Mouse (Mus musculus) hindbrain, embryonic 13.5 days (tissue): ENCODE results near the gene Emc6. TPM values are rescaled to one million over a fixed set of nuclear protein-coding genes. Genes with fewer than 3 reads are reported as not detected.

Experiments
- ATAC-seq: fragments of 200-750 bp; cut with Nextera tagmentation; 2 replicates; pipeline ENCODE4 v1.8.0; 2017; ENCODE audit warnings: moderate TSS enrichment; ENCODE audit not compliant: low FRiP score
- H3K27ac ChIP-seq: fragments of 300-500 bp; sonication (generic); 2 replicates; pipeline ENCODE4 v1.5.1; 2015; ENCODE audit warnings: inconsistent platforms, mild to moderate bottlenecking, moderate library complexity
- H3K27me3 ChIP-seq: fragments of 300-500 bp; sonication (generic); 2 replicates; pipeline ENCODE4 v1.6.1; 2015; ENCODE audit warnings: mild to moderate bottlenecking, inconsistent platforms
- H3K36me3 ChIP-seq: fragments of 300-500 bp; sonication (generic); 2 replicates; pipeline ENCODE4 v1.6.1; 2015; ENCODE audit warnings: mild to moderate bottlenecking, inconsistent platforms
- H3K4me1 ChIP-seq: fragments of 300-500 bp; sonication (generic); replicated peaks from 2 replicates; pipeline ENCODE4 v1.6.1; 2015; ENCODE audit warnings: inconsistent platforms
- H3K4me2 ChIP-seq: fragments of 300-500 bp; sonication (generic); 2 replicates; pipeline ENCODE4 v1.6.1; 2015; ENCODE audit warnings: inconsistent platforms, mild to moderate bottlenecking, moderate library complexity
- H3K4me3 ChIP-seq: fragments of 300-500 bp; sonication (generic); 2 replicates; pipeline ENCODE4 v1.5.1; 2015; ENCODE audit warnings: mild to moderate bottlenecking, inconsistent platforms
- H3K9ac ChIP-seq: fragments of 300-500 bp; sonication (generic); 2 replicates; pipeline ENCODE4 v1.6.1; 2015; ENCODE audit warnings: mild to moderate bottlenecking, inconsistent platforms
- H3K9me3 ChIP-seq: fragments of 300-500 bp; sonication (generic); 2 replicates; pipeline ENCODE4 v1.6.1; 2016; ENCODE audit warnings: inconsistent platforms
- WGBS: fragments of 180-500 bp; shearing (Covaris S2); methylation state at CpG from one replicate; pipeline ENCODE4 v1.1.7; 2015; 5-methylcytosine and 5-hydroxymethylcytosine counted together
- polyA plus RNA-seq: library from polyadenylated mRNA; unstranded; fragments of >200 nt; fragmentation: Nextera tagmentation; extraction: Ambion mirVana; gene quantifications from 2 replicates; pipeline ENCODE4 v1.2.1, GENCODE M21; 2015

Gene Emc6
- polyA plus RNA-seq, 1 experiment from 2014 or later = 136 TPM

DNA sequence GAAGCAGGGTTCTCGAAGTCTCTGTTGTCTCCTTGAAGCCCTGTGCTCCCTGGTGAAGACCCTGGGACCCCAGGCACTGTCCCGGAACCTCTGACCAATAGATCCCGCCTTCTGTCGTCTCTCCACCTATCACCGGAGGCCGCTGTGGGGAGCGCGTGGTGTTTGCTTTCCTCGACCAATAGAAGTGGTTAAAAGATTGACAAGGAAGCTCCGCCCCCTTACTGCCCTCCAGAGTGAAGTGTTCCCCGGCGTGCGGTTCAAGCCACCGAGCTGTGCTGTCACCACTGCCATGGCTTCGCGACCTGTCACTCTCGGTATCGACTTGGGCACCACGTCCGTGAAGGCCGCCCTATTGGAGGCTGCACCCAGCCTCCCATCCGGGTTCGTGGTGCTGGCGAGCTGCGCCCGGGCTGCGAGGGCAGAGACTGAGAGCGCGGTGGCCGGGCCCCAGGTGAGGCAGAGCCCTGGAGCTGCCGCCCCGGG is 22.4 kb upstream of the Emc6 start, which contains the start of gene Shpk:
TSS of gene Shpk (plus strand) at position 231 of the 483 bp plus-strand sequence.
- peak; percentile 98 for ATAC-seq
- WGBS = under 1% methylated on average over 32 of the region's 32 CpGs
- H3K27me3 ChIP-seq = no peaks in the 10 kb centered on the region
- peak within 1 kb of the TSS; percentile 83 for H3K4me2 ChIP-seq
- H3K36me3 ChIP-seq = peaks cover 13% of the 10 kb centered on the region
- peak within 1 kb of the TSS; percentile 79 for H3K4me3 ChIP-seq
- H3K9ac ChIP-seq = peak within 1 kb of the TSS; percentile 88
- H3K9me3 ChIP-seq = no peaks in the 10 kb centered on the region
- H3K27ac ChIP-seq = peak within 1 kb of the TSS; percentile 76
- H3K4me1 ChIP-seq = peaks cover 27% of the 10 kb centered on the region

DNA sequence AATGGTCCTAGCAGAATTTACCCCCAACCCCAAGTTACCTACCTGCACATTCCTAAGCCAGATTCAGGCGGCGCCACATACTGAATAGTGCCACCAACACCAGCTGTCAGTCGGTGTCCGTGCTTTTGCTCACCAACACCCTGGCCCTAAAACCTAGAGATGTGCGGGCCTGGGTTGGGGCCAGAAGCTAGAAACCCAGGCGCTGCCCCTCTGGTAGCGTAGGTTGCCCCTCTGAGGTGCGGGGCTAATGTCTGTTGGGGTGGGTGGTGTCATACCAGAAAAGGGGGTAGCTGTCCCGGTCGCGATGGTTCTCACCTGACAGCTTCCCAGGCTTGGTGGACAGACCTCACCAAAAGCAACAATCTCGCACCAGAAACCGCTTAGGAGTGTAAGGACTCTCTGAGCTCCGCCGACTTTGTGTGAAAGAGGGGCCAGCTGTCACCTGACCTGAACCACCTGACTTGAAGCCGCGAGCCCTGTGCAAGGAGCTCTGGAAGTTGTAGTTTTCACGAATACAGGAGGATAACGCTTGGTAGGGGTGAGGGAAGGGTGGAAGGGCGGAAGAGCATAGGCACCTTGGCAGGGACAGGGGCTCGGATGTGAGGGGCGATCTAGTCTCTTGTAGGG is 21.9 kb upstream of the Emc6 start, which contains the start of gene Ctns:
TSS of gene Ctns (minus strand) at position 440 of the 627 bp plus-strand sequence.
- peak within 1 kb of the TSS; percentile 76 for H3K27ac ChIP-seq
- peak within 1 kb of the TSS; percentile 88 for H3K9ac ChIP-seq
- peak within 1 kb of the TSS; percentile 79 for H3K4me3 ChIP-seq
- under 1% methylated on average over 21 of the region's 22 CpGs for WGBS
- peaks cover 13% of the 10 kb centered on the region for H3K36me3 ChIP-seq
- no peaks in the 10 kb centered on the region for H3K27me3 ChIP-seq
- H3K4me2 ChIP-seq = peak within 1 kb of the TSS; percentile 83
- peaks cover 27% of the 10 kb centered on the region for H3K4me1 ChIP-seq
- peak; percentile 97 for ATAC-seq
- no peaks in the 10 kb centered on the region for H3K9me3 ChIP-seq

DNA sequence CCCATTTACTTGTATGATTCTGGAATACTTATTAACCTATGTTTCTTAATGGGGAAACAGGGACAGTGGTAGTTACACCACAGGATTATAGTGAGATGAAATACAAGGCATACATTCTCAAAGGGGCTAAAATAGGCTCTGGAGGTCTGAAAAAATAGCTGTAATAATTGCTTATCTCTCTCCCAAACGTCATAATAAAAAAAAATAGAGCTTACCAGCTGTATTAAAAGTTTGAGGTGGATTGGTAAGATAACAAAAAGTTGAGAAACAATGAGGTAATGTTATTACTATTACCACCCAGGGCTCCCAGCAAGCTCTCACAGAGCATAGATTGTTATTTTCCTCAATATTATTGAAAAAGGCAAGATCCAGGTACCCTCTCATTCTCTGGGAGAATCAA is 21.4 kb upstream of the Emc6 start:
- Histone ChIP-seq H3K9ac (peak overlapping the region; percentile 88), H3K9me3 (no peaks in the 10 kb centered on the region), H3K4me3 (peak overlapping the region; percentile 79), H3K27ac (no peak overlapping the region), H3K27me3 (no peaks in the 10 kb centered on the region), H3K4me2 (peak overlapping the region; percentile 83), H3K4me1 (peaks cover 27% of the 10 kb centered on the region), H3K36me3 (peaks cover 13% of the 10 kb centered on the region)
- whole genome bisulfite sequencing = 6% methylated on average over 1 of the region's 1 CpGs
- no peak for ATAC-seq

DNA sequence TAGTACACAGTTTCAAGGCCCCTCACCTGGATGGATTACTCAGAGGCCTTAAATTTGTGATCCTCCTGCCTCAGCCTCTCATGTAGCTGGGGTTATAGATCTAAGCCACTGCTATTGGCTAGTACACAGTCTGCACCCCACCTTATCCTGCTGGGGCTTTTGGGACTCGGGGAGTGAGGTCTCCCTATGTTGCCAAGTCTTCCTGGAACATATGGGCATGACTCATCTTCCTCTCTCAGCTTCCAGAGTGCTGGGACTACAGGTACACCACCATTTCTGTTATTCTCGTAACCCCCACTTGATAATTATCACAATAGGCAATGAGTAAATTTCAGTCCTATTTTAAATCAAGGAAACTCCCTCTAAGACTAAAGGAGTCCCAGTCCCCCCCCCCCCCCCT is 17.6 kb upstream of the Emc6 start:
- Histone ChIP-seq H3K9ac (no peak overlapping the region), H3K4me3 (no peak overlapping the region), H3K27me3 (no peaks in the 10 kb centered on the region), H3K36me3 (peaks cover 48% of the 10 kb centered on the region), H3K4me2 (no peak overlapping the region), H3K27ac (no peak overlapping the region), H3K9me3 (no peaks in the 10 kb centered on the region), H3K4me1 (peaks cover 21% of the 10 kb centered on the region)
- 77% methylated on average over 2 of the region's 2 CpGs for WGBS
- ATAC-seq = no peak

DNA sequence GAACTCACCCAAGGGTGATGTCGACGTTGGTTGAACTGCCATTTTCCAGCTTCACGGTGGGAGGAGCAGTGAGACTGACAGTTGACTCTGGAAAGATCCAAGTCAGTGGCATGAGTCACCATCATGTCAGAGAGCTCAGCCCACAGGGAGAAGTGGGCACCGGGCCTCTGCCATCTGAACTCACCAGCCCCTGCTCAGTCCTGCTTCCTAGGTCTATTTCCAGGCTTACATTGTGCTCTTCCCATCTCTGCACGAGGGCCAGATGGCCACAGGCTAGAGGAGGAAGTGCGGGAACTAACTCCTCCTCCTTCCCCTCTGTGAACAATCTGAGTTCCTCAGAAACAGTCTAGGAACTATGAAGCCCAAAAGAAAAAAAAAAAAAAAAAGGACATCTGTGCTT is 16.2 kb upstream of the Emc6 start:
- no peaks in the 10 kb centered on the region for H3K27me3 ChIP-seq
- peaks cover 61% of the 10 kb centered on the region for H3K36me3 ChIP-seq
- peaks cover 15% of the 10 kb centered on the region for H3K4me1 ChIP-seq
- H3K4me2 ChIP-seq = no peak overlapping the region
- H3K27ac ChIP-seq = no peak overlapping the region
- WGBS = 88% methylated on average over 6 of the region's 6 CpGs
- no peak for ATAC-seq
- H3K9me3 ChIP-seq = no peaks in the 10 kb centered on the region
- no peak overlapping the region for H3K9ac ChIP-seq
- H3K4me3 ChIP-seq = no peak overlapping the region

DNA sequence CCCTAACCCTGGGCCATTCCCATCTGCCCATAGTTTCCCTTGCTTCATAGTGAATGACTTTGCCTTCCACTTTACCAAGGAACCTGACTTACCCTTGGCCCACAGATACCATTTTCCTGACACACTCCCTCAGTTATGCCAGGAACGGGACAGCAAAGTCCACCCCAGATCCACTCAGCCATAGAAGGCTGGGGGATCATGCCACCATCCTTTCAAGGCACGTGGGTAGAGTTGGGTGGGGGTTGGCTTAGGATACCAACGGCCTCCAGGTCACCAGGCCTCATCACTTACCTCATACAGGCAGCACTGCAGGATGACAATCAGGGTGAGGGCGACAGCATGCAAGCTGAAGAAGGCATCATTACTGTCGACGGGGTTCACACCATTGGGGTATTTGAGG is 10.4 kb upstream of the Emc6 start:
- no peak overlapping the region for H3K4me3 ChIP-seq
- H3K27ac ChIP-seq = no peak overlapping the region
- no peaks in the 10 kb centered on the region for H3K27me3 ChIP-seq
- no peak overlapping the region for H3K9ac ChIP-seq
- no peak overlapping the region for H3K4me2 ChIP-seq
- no peaks in the 10 kb centered on the region for H3K4me1 ChIP-seq
- 90% methylated on average over 6 of the region's 6 CpGs for WGBS
- no peaks in the 10 kb centered on the region for H3K9me3 ChIP-seq
- H3K36me3 ChIP-seq = peaks cover 95% of the 10 kb centered on the region
- no peak for ATAC-seq

DNA sequence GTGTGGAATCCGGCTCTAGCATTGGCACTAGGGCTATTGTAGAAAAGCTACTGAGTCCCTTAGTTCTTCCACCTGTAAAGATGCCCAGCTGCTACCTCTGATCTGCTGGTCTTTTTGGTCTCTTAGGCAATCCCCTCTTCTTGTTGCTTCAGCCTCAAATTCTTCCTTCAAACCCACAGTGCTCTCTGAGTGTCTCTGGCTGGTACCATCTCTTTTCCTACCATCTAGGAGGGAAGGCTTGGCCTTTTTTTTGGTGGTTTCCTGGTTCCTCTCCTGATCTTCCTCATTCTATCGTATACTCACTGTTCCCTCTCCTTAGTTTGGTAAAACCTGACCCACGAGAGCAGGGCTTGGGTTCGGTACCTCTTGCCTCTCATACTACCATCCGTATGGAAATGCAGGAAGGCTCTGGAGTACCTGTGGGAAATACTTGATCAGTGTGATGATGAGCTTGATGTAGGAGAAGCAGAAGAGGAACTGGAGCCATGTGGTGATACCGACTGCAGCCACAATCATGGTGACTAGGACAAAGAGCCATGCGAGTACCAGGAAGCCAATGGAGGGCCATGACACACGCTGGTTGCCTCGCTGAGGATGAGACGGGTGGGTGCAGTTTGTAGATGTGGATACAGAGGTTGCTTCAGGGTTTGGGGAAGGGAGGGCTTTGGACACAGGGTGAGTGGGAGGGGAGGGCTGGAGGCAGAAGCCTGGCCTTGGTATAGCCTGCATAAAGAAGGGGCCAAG is 9.2 kb upstream of the Emc6 start:
- ATAC-seq = no peak
- no peaks in the 10 kb centered on the region for H3K27me3 ChIP-seq
- no peak overlapping the region for H3K27ac ChIP-seq
- H3K36me3 ChIP-seq = peaks cover 88% of the 10 kb centered on the region
- H3K4me3 ChIP-seq = no peak overlapping the region
- 93% methylated on average over 10 of the region's 10 CpGs for WGBS
- no peaks in the 10 kb centered on the region for H3K4me1 ChIP-seq
- no peak overlapping the region for H3K4me2 ChIP-seq
- H3K9me3 ChIP-seq = no peaks in the 10 kb centered on the region
- no peak overlapping the region for H3K9ac ChIP-seq

DNA sequence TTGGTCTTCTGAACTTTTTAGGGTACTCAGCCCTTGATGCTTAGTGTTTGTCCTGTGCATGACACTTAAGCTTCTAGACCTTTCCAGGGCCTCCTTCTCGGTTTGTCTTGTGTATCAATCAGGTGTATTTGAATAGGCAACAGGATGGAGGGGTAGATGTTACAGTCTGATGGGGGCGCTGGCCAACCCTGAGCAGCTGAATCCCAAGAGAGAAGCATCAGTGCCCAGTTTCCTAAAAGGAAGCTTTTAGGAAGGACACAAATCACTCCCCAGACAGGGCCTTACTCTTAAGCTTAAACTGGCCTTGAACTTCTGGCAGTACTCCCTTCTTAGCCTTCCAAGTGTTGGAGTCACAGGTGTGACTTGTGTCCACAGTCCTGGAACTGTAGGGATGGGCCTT is 1.1 kb upstream of the Emc6 start:
- H3K4me1 ChIP-seq = peaks cover 46% of the 10 kb centered on the region
- H3K4me3 ChIP-seq = peak overlapping the region; percentile 71
- H3K9ac ChIP-seq = peak overlapping the region; percentile 92
- no peaks in the 10 kb centered on the region for H3K9me3 ChIP-seq
- 2% methylated on average over 2 of the region's 2 CpGs for WGBS
- H3K36me3 ChIP-seq = peaks cover 26% of the 10 kb centered on the region
- H3K27me3 ChIP-seq = no peaks in the 10 kb centered on the region
- ATAC-seq = no peak
- H3K27ac ChIP-seq = peak overlapping the region; percentile 91
- H3K4me2 ChIP-seq = peak overlapping the region; percentile 74

DNA sequence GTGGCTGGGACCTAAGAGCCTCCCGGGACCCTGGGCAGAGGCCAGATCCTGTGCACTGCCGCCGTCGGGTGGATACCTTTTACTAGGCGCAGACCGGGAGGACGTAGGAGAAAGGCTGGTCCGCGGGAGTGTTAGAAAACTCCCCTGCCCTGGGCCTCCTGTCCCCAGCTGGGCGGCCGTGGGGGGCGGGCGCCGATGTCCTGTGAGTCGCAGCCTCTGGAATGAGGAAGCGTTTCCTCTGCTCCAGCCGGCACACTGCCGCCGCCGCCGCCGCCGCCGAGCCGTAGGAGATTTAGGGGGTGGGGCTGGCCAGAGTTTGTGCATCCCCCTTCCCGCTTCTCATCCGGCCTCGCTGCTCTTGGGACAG is 655 bp upstream of the Emc6 start:
- Histone ChIP-seq H3K9ac (peak overlapping the region; percentile 92), H3K27me3 (no peaks in the 10 kb centered on the region), H3K4me1 (peaks cover 51% of the 10 kb centered on the region), H3K9me3 (no peaks in the 10 kb centered on the region), H3K4me2 (peak overlapping the region; percentile 74), H3K36me3 (peaks cover 22% of the 10 kb centered on the region), H3K4me3 (peak overlapping the region; percentile 71), H3K27ac (peak overlapping the region; percentile 91)
- ATAC-seq = no peak
- 0% methylated on average over 25 of the region's 28 CpGs for WGBS

DNA sequence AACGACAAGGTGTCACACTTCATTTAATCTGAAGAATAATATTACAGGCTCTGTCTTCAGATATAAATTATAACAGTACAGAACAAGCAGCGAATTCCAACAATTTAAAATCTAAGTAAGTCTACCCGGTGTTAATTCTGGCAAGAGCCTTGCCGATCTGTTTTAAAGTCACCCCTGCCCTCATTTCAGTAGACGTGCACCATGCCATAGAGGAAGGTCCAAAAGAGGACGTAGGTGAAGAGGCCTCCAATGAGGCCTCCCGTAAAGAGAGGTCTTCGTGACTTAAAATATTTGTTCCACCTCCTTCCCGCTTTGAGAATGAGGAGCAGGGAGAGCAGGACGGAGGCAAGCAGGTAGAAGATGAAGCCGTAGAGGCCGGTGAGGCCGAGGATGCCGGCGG is 651 bp downstream of the Emc6 start:
- Histone ChIP-seq H3K27me3 (no peaks in the 10 kb centered on the region), H3K4me2 (peak overlapping the region; percentile 84), H3K9ac (peak overlapping the region; percentile 84), H3K4me3 (peak overlapping the region; percentile 71), H3K27ac (peak overlapping the region; percentile 91), H3K36me3 (peaks cover 21% of the 10 kb centered on the region), H3K9me3 (no peaks in the 10 kb centered on the region), H3K4me1 (peaks cover 56% of the 10 kb centered on the region)
- no peak for ATAC-seq
- under 1% methylated on average over 15 of the region's 15 CpGs for WGBS

DNA sequence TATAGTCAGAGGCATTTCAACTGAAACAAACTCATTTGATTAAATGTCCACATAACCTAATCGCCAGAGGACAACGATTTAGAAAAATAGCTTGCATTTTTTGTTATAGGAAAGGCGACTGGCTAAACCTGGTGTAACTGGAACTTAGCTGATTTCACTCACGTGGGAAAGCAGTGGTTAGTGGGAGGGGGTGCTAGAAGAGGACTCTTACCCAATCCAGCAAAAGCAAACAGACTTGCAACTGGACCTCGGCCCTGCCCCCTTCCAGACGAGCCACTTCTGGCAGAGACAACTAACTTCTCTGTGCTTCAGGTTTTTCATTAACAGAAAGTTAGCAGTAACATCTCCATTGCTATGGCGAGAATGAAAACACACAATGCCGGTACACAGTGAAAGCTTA is 1.2 kb downstream of the Emc6 start:
- Histone ChIP-seq H3K9ac (peak overlapping the region; percentile 84), H3K27me3 (no peaks in the 10 kb centered on the region), H3K9me3 (no peaks in the 10 kb centered on the region), H3K36me3 (peaks cover 24% of the 10 kb centered on the region), H3K4me3 (peak overlapping the region; percentile 71), H3K4me1 (peaks cover 56% of the 10 kb centered on the region), H3K27ac (no peak overlapping the region), H3K4me2 (peak overlapping the region; percentile 84)
- 44% methylated on average over 8 of the region's 8 CpGs for WGBS
- ATAC-seq = no peak

DNA sequence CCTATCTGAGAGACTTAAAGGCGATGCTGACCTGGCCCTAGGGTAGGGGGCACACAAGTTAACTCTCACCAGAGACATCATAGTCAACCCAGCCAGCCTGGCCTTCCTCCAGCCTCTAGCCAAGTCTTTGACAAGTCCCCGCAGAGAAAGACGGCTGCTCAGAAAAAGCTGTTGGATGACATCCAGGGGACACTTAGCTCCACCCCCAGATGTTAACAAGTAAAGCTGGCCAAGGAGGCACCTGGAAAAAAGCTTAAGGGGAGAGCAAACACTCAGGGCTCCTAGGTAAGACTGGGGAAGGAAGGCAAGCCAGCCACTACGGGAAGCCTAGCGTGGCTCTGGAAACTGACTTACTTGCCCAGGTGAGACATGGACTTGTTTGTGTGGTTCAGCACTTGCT is 4.7 kb downstream of the Emc6 start:
- ATAC-seq = no peak
- Histone ChIP-seq H3K9me3 (no peaks in the 10 kb centered on the region), H3K27ac (0 out of 2 replicates have a peak overlapping the region, but pooled peaks have one; percentile 12)

More for the DNA sequence above, 4.7 kb downstream of the Emc6 start:
- Histone ChIP-seq H3K4me2 (no peak overlapping the region), H3K36me3 (peaks cover 23% of the 10 kb centered on the region), H3K4me1 (peaks cover 30% of the 10 kb centered on the region), H3K4me3 (no peak overlapping the region), H3K9ac (no peak overlapping the region), H3K27me3 (no peaks in the 10 kb centered on the region)
- 77% methylated on average over 5 of the region's 5 CpGs for WGBS
